Mouse (Mus musculus): ENCODE data around the gene Bst2.

Bst2 gene

DNA sequence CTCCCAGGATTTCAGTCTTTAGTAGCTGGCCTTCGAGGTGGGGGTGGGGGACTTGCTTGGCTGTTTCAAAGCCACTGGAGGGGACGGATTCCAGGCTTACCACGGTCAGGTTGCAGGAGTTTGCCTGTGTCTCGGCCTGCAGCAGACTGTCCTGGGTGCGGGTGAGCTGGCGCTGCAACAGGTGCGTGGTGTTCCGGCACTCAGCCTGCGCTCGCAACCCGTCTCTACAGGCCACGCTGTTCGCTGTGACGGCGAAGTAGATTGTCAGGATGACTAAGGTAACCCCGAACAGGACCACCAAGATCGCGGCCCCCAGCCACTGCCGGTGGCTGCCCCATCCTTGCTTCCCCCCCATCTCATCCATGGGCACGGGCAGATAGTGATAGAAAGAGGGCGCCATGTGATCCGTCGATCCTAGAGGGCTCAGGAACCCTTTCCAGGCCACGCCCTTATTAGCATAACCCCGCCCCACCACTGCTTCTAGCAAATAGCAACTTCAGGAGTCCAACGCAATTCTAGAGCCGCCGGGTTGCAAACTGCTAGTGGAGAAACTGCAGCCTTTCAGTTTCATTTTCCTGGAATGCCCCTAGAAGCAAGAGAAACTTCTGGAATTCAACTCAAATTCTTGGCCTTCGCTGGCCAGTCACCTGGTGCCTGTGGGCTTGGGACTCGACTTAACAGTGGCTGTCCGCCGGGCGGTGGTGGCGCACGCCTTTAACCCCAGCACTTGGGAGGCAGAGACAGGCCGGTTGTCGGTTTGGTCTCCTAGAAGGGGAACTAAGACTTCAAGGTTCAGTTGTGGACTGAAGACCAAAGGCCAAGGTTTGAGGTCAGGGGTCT is at the start of gene Bst2:
Gene Bst2, minus strand, starts transcription at position 429 of the 840 bp plus-strand sequence.
- peak; percentile 77 to 88 for DNase-seq

DNA sequence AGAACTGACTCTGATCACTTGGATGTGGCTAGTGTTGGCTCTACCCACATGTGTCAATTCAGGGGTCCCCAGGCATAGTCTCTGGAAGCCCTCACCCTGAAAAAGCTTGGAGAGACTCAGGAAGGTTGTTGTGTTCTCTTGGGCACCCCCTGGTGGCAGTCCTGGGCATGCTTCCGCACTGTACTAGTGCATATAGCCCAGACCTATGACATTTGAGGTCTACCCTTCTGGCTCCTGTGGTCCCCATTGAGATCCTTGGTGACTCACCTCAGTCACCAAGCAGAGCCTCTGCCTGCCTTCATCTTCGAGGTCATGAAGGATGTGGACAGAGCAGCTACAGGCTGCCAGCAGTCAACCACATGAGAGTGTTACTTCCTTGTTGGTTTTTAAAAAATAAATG is 49.6 kb upstream of the Bst2 start:
- no peak for DNase-seq

- DNase-seq: no peak
Observed at GRCm38 (mm10) chr8:71580201-71580600, 42.9 kb upstream of the Bst2 start.

- DNase-seq: no peak
Observed at GRCm38 (mm10) chr8:71579476-71579875, 42.2 kb upstream of the Bst2 start.

GRCm38 (mm10) chr8:71579009-71579408 is 41.8 kb upstream of the Bst2 start:
- no peak for DNase-seq

DNA sequence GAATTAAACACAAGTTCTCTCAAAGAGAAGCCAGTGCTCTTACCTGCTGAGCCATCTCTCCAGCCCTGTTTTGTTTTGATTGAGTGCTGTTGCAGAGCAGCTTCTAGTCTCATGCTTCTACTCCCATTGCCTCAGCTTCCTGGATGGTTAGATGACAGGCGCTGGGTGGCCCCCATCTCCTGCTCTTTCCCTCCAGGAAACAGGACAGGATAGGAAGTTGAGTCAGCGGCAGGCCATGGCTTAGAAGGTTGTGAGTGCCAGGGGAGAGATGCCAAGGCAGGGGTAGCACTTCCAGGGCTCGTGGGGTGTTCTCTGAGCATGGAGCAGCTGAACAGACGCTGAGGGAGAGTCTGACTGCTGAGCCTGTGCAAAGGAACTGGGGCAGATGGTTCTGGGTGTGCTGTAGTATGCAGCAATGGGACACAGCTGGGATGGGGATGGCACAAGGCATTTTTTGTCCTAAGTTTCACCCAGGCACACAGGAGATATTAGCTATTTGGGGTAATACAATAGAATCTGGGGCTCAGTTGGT is 40.7 kb upstream of the Bst2 start:
- DNase-seq: no peak

DNA sequence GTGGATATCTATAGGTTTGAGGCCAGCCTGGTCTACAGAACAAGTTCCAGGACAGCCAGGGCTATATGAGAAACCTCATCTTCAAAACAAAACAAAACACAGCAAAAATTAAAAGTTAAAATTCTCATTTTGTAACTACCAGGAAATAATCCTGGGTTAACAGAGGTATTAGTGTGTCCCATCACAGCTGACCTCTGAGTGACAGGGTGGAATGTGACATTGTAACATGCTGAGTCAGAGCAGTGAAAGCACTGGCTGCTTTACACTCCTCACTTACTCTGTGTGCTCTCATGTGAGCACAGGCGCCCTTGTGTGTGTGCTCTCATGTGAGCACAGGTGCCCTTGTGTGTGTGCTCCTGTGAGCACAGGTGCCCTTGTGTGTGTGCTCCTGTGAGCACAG is 37.8 kb upstream of the Bst2 start:
- DNase-seq: no peak

DNA sequence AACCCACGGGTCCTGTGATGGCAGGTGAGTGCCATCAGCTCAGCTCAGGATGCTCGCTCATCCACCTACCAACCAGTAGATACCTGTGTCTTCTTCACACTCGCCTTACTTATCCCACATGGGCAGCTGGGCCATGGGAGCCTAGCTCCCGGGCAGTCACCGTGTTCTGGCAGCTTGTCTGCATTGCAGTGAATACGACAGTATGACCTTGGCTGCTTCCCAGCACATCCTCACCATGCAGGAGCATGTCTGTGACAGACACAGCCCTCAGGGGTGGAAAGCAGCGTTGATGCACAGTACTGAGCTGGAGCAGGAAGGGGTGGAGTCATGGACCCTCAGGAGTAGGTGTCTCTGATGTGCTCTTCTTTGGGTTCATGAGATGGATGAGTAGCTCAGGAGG is 37.2 kb upstream of the Bst2 start:
- DNase-seq: no peak

GRCm38 (mm10) chr8:71572847-71573633 is 35.8 kb upstream of the Bst2 start:
- DNase-seq: no peak

DNA sequence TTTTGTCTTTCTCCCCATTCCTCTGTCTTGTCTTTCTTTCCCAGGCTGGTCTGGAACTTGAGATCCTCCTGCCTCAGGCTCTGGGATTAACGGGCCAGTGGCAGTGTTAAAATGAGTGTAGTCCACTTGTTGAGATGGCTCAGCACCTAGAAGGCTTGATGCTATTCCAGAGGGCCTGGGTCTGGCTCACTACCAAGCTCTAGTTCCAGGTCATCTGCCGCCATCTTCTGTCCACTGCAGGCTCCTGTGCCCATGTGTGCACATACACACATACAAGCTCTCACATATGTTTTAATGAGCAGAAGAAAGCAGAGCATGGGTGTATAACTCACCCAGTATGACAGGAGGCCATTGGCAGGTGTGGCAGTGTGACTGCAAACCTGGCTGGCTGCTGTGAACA is 34.8 kb upstream of the Bst2 start:
- no peak for DNase-seq

GRCm38 (mm10) chr8:71570291-71570954 is 33.2 kb upstream of the Bst2 start:
- peak; percentile 78 to 88 for DNase-seq

DNA sequence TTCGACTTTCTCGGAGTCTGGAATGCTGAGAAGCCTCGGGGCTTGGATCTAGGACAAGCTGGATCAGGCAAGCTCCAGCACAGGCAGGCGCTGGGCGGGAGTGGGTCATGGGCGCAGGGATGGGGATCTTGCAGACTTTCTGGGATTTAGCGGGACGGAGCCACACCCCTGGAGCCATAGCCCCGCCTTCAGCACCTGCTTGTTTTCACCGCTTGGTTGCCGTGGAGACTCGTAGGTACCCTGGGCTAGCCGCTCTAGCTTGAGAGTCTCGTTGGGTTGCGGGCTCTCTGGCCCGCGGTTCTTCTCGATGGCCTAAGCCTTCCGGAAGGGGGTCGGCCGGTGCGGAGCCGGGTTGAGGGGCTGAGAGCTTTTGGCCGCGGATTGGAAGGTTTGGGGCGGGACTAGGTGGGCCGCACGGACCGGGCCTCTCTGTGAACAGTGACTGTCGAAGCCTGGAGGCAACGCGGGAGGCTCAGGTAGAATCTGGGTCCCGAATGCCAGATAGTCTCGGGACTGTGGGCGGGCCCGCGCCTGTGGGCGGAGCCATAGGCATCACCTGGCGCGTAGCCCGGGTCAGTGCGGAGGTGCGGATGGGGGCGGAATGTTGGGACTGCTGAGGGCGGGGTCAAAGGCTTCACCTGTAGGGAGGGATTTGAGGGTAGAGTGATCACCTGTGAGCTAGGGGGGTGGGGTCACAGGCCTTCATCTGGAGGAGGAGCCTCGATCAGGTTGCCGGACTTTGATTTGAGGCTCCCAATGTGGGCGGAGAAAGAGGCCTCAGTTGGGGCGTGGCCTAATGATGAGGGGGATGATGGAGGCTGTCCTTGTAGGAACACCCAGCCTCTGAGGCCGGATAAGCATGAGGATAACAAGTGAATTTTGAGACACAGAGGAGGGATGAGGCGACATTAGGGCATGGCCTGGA is 32.4 kb upstream of the Bst2 start:
- DNase-seq: peak; percentile 49 to 74

GRCm38 (mm10) chr8:71568941-71569340 is 31.7 kb upstream of the Bst2 start:
- DNase-seq: no peak

- no peak for DNase-seq
Observed at GRCm38 (mm10) chr8:71568387-71568937, 31.2 kb upstream of the Bst2 start, which contains the start of gene Slc27a1. TSS of gene Slc27a1 (plus strand) at chr8:71568882.

GRCm38 (mm10) chr8:71567587-71567986 is 30.3 kb upstream of the Bst2 start:
- DNase-seq: no peak

GRCm38 (mm10) chr8:71566501-71566900 is 29.2 kb upstream of the Bst2 start, which contains the start of gene Nxnl1:
TSS of gene Nxnl1 (minus strand) at chr8:71566601.
- no peak for DNase-seq

DNA sequence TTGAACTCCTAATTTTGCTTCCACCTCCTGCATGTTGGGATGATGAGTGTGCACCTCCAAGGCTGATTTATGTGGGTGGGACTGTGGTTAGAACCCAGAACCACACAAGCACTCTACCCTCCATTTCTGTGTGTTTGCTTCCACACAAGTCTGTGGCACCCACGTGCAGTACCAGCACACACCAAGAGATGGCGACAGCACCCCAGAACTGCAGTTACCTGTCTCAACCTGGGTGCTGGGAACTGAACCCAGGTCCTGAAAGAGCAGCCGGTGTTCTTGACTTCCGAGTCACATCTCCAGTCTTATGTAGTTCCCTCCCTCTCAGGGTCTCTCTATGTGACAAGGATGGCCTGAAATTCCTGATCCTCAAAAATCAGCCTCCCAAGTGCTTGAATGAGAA is 26.7 kb upstream of the Bst2 start:
- no peak for DNase-seq

GRCm38 (mm10) chr8:71562751-71563150 is 25.5 kb upstream of the Bst2 start:
- DNase-seq: peak; percentile 62 to 69

GRCm38 (mm10) chr8:71561401-71561800 is 24.1 kb upstream of the Bst2 start:
- no peak for DNase-seq

- no peak for DNase-seq
Observed at GRCm38 (mm10) chr8:71560765-71561164, 23.5 kb upstream of the Bst2 start.

DNA sequence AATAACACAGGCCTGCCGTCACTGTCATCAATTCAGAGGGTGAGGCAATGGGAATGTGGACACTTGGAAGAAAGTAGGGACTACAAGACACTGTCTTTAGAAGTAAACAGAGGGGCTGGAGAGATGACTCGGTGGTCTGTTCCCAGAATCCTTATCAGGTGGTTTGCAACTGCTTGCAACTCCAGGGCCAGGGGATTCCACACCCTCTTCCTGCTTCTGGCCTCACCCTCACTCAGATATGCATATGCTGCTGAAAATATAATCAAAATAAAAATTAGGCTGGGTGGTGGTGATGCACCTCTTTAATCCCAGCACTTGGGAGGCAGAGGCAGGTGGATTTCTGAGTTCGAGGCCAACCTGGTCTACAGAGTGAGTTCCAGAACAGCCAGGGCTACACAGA is 22.8 kb upstream of the Bst2 start:
- no peak for DNase-seq

Measured in thymus, adult 18-20 months (tissue).